In genomic region chr11:68344221-68344620, GRCm38 (mm10) we compare ENCODE assay signal across 16 mouse cellular contexts. TPM values are rescaled to one million over a fixed set of nuclear protein-coding genes. Genes with fewer than 3 reads are reported as not detected.
DNase-seq lines count a peak whose midpoint lies in the region; ATAC-seq and TF ChIP-seq lines count a peak whose summit lies in the region.
"Had no signal": no experiment of that assay in that cellular context is flagged by ENCODE, and none has a peak within 500 bp of the region (broad histone marks: within the 10 kb centered on the region; RNA-seq: fewer than 3 reads in every experiment).

No protein-coding gene starts in this region.

- no peak for TF ChIP-seq EP300 in heart, postnatal 0 days (IDR thresholded peaks at IDR 0.05; ENCODE audit: low read depth)

- no peaks in the 10 kb centered on the region for H3K27me3 ChIP-seq in heart, embryonic 11.5 days (ENCODE audit: control insufficient read depth, insufficient read depth, low read length)
- H3K27me3 ChIP-seq in kidney, postnatal 0 days (ENCODE audit: insufficient read depth, low read length), result no peaks in the 10 kb centered on the region
- no peaks in the 10 kb centered on the region for H3K27me3 ChIP-seq in kidney, embryonic 15.5 days
- no peaks in the 10 kb centered on the region for H3K27me3 ChIP-seq in heart, postnatal 0 days (ENCODE audit: control insufficient read depth, insufficient read depth, low read length)
- H3K27me3 ChIP-seq in cerebellum, adult 2 months (ENCODE audit: control insufficient read depth, insufficient read depth, low read length), result no peaks in the 10 kb centered on the region; the same call in 1 of the 2 replicates
- H3K27me3 ChIP-seq: embryonic facial prominence, embryonic 13.5 days; hindbrain, embryonic 15.5 days; neural tube, embryonic 13.5 days had no signal

- no peak for ATAC-seq in heart, embryonic 11.5 days (replicated peaks; ENCODE audit: insufficient number of reproducible peaks, low FRiP score, low TSS enrichment)
- no peak for ATAC-seq in kidney, postnatal 0 days (replicated peaks; ENCODE audit: low FRiP score, low read depth)
- ATAC-seq in kidney, embryonic 15.5 days (replicated peaks; ENCODE audit: low FRiP score), result no peak
- peak; percentile 44; the same call in 1 of the 2 replicates for ATAC-seq in heart, postnatal 0 days (ENCODE audit: insufficient read depth, low read depth)

- H3K9me3 ChIP-seq in heart, embryonic 11.5 days (replicated peaks; ENCODE audit: control insufficient read depth, low read length), result no peaks in the 10 kb centered on the region
- no peaks in the 10 kb centered on the region for H3K9me3 ChIP-seq in kidney, postnatal 0 days (replicated peaks; ENCODE audit: low read length)
- H3K9me3 ChIP-seq in kidney, embryonic 15.5 days (replicated peaks), result no peaks in the 10 kb centered on the region
- no peaks in the 10 kb centered on the region for H3K9me3 ChIP-seq in heart, postnatal 0 days (replicated peaks; ENCODE audit: control insufficient read depth, low read length)
- H3K9me3 ChIP-seq: embryonic facial prominence, embryonic 13.5 days; hindbrain, embryonic 15.5 days; neural tube, embryonic 13.5 days had no signal

- H3K9ac ChIP-seq in heart, embryonic 11.5 days (ENCODE audit: low read depth, low read length), result no peak overlapping the region
- no peak overlapping the region for H3K9ac ChIP-seq in kidney, postnatal 0 days (ENCODE audit: low read depth, low read length)
- no peak overlapping the region for H3K9ac ChIP-seq in kidney, embryonic 15.5 days
- H3K9ac ChIP-seq in heart, postnatal 0 days (replicated peaks; ENCODE audit: low read depth, low read length), result no peak overlapping the region
- H3K9ac ChIP-seq: embryonic facial prominence, embryonic 13.5 days; hindbrain, embryonic 15.5 days; neural tube, embryonic 13.5 days had no signal

- no peaks in the 10 kb centered on the region for H3K36me3 ChIP-seq in heart, embryonic 11.5 days (ENCODE audit: control insufficient read depth, insufficient read depth, low read length)
- H3K36me3 ChIP-seq in kidney, postnatal 0 days (ENCODE audit: insufficient read depth, low read length), result no peaks in the 10 kb centered on the region
- H3K36me3 ChIP-seq in kidney, embryonic 15.5 days, result no peaks in the 10 kb centered on the region
- H3K36me3 ChIP-seq in heart, postnatal 0 days (replicated peaks; ENCODE audit: control insufficient read depth, insufficient read depth, low read length), result no peaks in the 10 kb centered on the region
- H3K36me3 ChIP-seq: embryonic facial prominence, embryonic 13.5 days; hindbrain, embryonic 15.5 days; neural tube, embryonic 13.5 days had no signal

- H3K4me1 ChIP-seq in heart, embryonic 11.5 days (ENCODE audit: control insufficient read depth, insufficient read depth, low read length), result 0 out of 2 replicates have a peak, but pooled peaks cover 10% of the 10 kb centered on the region
- H3K4me1 ChIP-seq in kidney, postnatal 0 days (replicated peaks; ENCODE audit: insufficient read depth, low read length), result 0 out of 2 replicates have a peak, but pooled peaks cover 4% of the 10 kb centered on the region
- peaks cover 21% of the 10 kb centered on the region; the same call in 1 of the 2 replicates for H3K4me1 ChIP-seq in kidney, embryonic 15.5 days
- peaks cover 20% of the 10 kb centered on the region for H3K4me1 ChIP-seq in heart, postnatal 0 days (ENCODE audit: control insufficient read depth, insufficient read depth)
- H3K4me1 ChIP-seq in cerebellum, adult 2 months (ENCODE audit: control insufficient read depth, insufficient read depth, low read length), result no peaks in the 10 kb centered on the region

- no peak overlapping the region for H3K27ac ChIP-seq in heart, embryonic 11.5 days (ENCODE audit: low read depth, low read length)
- H3K27ac ChIP-seq in kidney, postnatal 0 days, result peak overlapping the region; percentile 13; the same call in 1 of the 2 replicates
- H3K27ac ChIP-seq in kidney, embryonic 15.5 days, result no peak overlapping the region
- no peak overlapping the region for H3K27ac ChIP-seq in heart, postnatal 0 days (ENCODE audit: low read depth)
- no peak overlapping the region for H3K27ac ChIP-seq in cerebellum, adult 2 months (ENCODE audit: insufficient read depth, low read length)
- H3K27ac ChIP-seq: embryonic facial prominence, embryonic 13.5 days; hindbrain, embryonic 15.5 days; neural tube, embryonic 13.5 days had no signal

- H3K4me3 ChIP-seq in heart, embryonic 11.5 days (ENCODE audit: low read depth, low read length), result no peak overlapping the region
- H3K4me3 ChIP-seq in kidney, postnatal 0 days (replicated peaks; ENCODE audit: low read depth, low read length), result no peak overlapping the region
- no peak overlapping the region for H3K4me3 ChIP-seq in kidney, embryonic 15.5 days (replicated peaks)
- H3K4me3 ChIP-seq in heart, postnatal 0 days (ENCODE audit: low read depth, low read length), result no peak overlapping the region
- no peak overlapping the region for H3K4me3 ChIP-seq in cerebellum, adult 2 months (replicated peaks; ENCODE audit: insufficient read depth, low read depth, low read length)
- H3K4me3 ChIP-seq: embryonic facial prominence, embryonic 13.5 days; hindbrain, embryonic 15.5 days; neural tube, embryonic 13.5 days had no signal

- DNase-seq in heart, adult 11 months, result peak; percentile 95
- DNase-seq in kidney, postnatal 0 days (ENCODE audit: low spot score), result peak; percentile 72
- peak; percentile 57 for DNase-seq in heart, postnatal 0 days (ENCODE audit: low spot score)
- DNase-seq in lung, postnatal 10 days, result peak; percentile 70
- DNase-seq in neural tube, embryonic 10.5 days (ENCODE audit: extremely low spot score, low spot score), result no peak
- DNase-seq in cerebellum, adult 2 months, result no peak
- DNase-seq: B cell, adult 2 months; cerebellum, adult 11-12 months; layer of hippocampus, postnatal 36 days; thymus, adult 2 months had no signal

- TF ChIP-seq CTCF in kidney, postnatal 0 days (IDR thresholded peaks at IDR 0.05; ENCODE audit: low read depth), result no peak
- TF ChIP-seq CTCF in heart, postnatal 0 days (IDR thresholded peaks at IDR 0.05; ENCODE audit: low read depth), result no peak
- TF ChIP-seq CTCF in cerebellum, adult 2 months (IDR thresholded peaks at IDR 0.05; ENCODE audit: borderline replicate concordance, insufficient read depth, low read depth, low read length), result no peak

- TF ChIP-seq POLR2A in cerebellum, adult 2 months (IDR thresholded peaks at IDR 0.05; ENCODE audit: borderline replicate concordance, insufficient read depth, low read length), result no peak

- H3K4me2 ChIP-seq in heart, embryonic 11.5 days, result no peak overlapping the region
- no peak overlapping the region for H3K4me2 ChIP-seq in kidney, postnatal 0 days (ENCODE audit: low read length)
- no peak overlapping the region for H3K4me2 ChIP-seq in kidney, embryonic 15.5 days
- H3K4me2 ChIP-seq in heart, postnatal 0 days (ENCODE audit: low read depth, low read length), result no peak overlapping the region
- H3K4me2 ChIP-seq: embryonic facial prominence, embryonic 13.5 days; hindbrain, embryonic 15.5 days; neural tube, embryonic 13.5 days had no signal

- WGBS in heart, embryonic 11.5 days (ENCODE audit: insufficient replicate concordance), result 45% methylated on average over 9 of the region's 9 CpGs
- 45% methylated on average over 9 of the region's 9 CpGs for WGBS in kidney, postnatal 0 days
- WGBS in kidney, embryonic 15.5 days, result 53% methylated on average over 9 of the region's 9 CpGs
- 28% methylated on average over 9 of the region's 9 CpGs for WGBS in heart, postnatal 0 days
- WGBS in cerebellum, adult 2 months, result 78% methylated on average over 9 of the region's 9 CpGs

RNA-seq across cellular contexts. Expression of gene Ntn1, which starts 56.4 kb away (rescaled TPM):
- 6.1 and 6.8 TPM in 2 replicates for polyA plus RNA-seq in heart, embryonic 11.5 days (2014; fragmentation: Nextera tagmentation; extraction: Ambion mirVana)
- 11.0 and 11.8 TPM in 2 replicates for polyA plus RNA-seq in kidney, postnatal 0 days (2015; fragmentation: Nextera tagmentation; extraction: Ambion mirVana)
- polyA plus RNA-seq in kidney, embryonic 15.5 days (2015; fragmentation: Nextera tagmentation; extraction: Ambion mirVana), result 16.5 and 16.9 TPM in 2 replicates
- 117 and 136 TPM in 2 replicates for total RNA-seq in heart, postnatal 0 days (2014; rRNA removed; ENCODE audit: low replicate concordance)
- polyA plus RNA-seq in heart, postnatal 0 days (2015; fragmentation: Nextera tagmentation; extraction: Ambion mirVana), result 21.3 and 24.8 TPM in 2 replicates
- 22.0 and 26.2 TPM in 2 replicates for polyA plus RNA-seq in cerebellum, adult 2 months (2012; rRNA removed)
- total RNA-seq: granulocyte monocyte progenitor cell, adult 5-6 weeks had no signal

Comparison
In these comparisons a context has a peak if more than half of its experiments do, and no peak if none do; other contexts are left out.
1. DNase-seq: peak in heart, adult 11 months (single experiment), kidney, postnatal 0 days (single experiment), heart, postnatal 0 days (single experiment) and lung, postnatal 10 days (single experiment); none in neural tube, embryonic 10.5 days (single experiment) and cerebellum, adult 2 months (0 of 2).